Mouse (Mus musculus): Measurements from ENCODE around the gene Sfxn3.

The Sfxn3 gene

DNA sequence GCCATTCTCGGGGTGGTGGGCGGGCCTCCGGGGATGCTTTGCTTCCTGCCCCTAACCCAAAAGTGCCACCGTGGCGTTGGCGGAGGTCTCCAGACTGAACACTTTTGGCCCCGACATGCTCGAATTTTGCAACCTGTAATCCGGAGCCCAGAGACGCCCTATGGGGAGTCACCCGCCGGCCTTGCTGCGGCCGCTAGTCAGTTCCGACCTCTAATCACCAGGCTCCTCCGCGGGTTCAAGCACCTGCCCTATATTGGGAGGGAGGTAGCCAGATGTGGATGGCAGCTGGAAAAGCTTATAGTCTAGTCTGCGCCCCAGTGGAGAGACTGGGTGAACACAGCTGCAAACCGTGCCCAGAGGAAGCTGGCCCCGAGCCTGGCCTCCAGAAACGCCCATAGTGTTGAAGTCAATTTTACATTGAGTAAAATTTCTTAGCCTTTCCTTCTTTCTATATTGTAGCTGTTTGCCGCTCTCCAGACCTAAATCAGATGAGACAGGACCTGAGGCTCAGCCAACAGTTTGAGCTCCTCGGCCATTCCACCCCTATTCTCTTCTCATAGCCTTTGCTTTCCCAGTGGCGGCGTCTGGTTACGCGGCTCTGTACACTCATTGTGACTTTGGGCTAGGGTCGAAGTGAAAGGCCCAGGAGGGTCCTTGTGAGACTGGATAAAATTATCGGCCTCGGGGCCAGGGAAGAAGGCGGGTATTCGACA is 28.2 kb downstream of the Sfxn3 start:
- DNase-seq (ENCODE audit: low spot score in 2 of 2) = peak in 1 of 2 experiments; percentile 67

DNA sequence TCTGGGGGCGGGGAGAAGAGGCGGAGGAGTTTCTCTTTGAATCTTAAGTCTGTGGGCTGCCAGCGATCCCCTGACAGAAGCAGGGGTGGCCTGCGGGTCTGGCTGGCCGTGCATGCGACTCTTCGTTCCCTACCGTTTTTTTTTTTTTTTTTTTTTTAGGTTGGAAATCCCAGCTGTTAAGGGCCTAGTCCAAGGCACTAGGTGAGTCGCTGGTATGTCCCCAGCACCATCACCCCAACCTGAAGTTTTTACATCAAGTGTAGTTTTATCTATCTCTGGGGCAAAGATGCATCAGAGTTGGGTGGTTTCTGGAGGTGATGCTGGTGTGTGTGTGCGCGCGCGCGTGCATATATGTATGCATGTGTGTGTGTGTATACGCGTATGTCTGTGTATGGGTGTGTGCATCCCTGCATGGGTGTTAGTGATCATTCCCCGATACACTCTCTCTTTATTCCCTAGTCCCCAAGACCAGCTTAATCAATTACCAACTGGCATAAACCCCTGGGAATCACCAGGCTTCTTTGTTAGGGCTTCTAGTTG is 28.8 kb downstream of the Sfxn3 start:
- no peak for DNase-seq (ENCODE audit: low spot score in 2 of 2)

DNA sequence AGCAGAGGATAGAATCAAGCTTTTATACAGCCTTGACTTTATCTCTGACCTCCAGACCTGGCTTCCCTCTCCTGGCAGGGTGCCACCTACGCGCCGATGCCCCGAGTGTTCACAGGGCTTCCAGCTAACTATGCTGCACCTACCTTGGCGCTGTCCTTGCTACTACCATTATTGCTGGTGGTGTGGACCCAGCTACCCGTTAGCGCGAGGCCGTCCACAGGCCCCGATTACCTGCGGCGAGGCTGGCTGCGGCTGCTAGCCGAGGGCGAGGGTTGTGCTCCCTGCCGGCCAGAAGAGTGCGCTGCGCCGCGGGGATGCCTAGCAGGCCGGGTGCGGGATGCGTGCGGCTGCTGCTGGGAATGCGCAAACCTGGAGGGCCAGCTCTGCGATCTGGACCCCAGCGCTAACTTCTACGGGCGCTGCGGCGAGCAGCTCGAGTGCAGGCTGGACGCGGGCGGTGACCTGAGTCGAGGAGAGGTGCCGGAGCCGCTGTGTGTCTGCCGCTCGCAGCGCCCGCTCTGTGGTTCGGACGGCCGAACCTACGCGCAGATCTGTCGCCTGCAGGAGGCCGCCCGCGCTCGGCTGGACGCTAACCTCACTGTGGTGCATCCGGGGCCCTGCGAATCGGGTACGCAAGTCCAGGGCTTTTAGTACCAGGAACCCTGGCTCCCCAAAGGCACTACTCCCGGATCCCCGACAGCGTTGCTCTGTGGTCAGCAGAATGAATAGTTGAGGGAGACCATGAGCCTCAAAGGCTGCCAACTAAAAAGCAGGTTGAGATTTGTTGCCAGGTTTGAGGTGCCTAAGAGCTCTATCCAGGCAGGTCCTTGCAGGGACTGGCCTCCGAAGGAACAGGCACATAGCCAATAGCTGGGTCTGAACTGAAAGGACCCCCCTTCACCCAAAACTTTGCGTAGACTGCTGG is 29.5 kb downstream of the Sfxn3 start:
- DNase-seq (ENCODE audit: low spot score in 2 of 2) = peak; percentile 70 to 84

DNA sequence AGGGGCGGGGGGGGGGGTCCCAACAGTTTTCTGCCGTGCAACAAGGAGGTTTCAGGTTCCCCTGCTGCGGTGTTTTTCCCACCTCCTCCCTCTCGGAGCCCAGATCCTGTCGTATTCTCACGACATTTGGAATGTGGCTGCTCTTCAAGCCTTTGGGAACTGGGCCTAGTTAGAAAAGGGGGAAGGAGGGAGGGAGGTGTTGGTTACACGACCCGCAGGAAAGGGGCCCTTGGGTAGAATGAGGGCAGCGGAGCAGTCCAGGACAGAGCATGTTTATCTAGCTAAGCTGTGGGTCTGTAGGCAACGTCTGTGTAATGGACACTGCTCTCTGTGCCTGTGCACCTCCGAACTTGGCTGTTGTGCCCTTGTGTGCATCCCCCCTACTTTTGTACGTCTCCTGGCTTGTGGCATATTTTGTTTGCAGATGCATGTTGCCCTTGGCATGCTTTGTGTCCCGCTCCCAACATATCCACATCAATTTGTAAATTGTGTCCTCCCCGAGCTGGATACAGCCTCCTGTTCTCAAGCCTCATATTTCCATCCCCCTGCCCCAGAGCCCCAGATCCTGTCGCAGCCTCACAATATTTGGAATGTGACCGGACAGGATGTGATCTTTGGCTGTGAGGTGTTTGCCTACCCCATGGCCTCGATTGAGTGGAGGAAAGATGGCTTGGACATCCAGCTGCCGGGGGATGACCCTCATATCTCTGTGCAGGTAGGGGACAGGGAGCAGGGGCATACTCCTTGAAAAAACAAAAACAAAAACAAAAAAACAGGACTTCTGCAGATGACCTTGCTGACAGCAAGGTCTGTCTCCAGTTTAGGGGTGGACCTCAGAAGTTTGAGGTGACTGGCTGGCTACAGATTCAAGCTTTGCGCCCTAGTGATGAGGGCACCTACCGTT is 30.7 kb downstream of the Sfxn3 start:
- no peak for DNase-seq (ENCODE audit: low spot score in 2 of 2)

DNA sequence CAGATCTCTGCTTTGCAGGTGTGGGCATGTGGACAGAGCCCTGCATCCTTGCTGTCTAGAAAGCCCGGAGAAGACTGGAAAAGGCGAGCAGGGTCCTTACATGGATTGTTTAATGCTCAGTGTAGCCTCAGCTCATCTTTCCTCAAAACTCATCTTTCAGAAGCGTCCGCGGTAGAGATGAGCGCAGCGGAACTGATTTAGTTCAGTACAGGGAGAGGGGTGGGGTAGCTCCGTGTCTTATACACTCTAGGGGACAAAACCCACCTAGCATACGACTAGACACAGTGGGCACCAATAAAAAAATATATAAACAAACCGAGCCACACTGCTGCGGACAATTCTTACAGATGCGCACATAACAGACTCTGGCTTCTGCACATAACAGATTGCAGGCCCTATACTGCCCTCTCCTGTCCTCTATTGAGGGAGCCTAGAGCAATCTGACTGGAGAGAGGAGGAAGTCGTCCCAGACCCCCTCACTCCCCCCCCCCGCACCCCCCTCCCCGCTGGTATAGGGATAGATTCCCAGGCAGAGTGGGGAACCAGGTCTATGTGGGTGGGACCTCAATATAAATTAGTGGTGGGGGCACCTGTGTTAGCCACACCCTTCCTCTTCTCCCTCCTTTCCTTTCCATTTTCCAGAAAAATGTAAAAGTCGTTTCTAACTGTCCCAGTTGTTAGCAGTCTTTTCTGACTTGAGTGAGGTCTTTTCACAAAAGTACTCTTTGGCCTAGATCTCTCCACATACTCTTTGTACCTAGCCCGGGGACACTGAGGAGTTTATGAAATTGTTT is 31.9 kb downstream of the Sfxn3 start:
- no peak for DNase-seq (ENCODE audit: low spot score in 2 of 2)

DNA sequence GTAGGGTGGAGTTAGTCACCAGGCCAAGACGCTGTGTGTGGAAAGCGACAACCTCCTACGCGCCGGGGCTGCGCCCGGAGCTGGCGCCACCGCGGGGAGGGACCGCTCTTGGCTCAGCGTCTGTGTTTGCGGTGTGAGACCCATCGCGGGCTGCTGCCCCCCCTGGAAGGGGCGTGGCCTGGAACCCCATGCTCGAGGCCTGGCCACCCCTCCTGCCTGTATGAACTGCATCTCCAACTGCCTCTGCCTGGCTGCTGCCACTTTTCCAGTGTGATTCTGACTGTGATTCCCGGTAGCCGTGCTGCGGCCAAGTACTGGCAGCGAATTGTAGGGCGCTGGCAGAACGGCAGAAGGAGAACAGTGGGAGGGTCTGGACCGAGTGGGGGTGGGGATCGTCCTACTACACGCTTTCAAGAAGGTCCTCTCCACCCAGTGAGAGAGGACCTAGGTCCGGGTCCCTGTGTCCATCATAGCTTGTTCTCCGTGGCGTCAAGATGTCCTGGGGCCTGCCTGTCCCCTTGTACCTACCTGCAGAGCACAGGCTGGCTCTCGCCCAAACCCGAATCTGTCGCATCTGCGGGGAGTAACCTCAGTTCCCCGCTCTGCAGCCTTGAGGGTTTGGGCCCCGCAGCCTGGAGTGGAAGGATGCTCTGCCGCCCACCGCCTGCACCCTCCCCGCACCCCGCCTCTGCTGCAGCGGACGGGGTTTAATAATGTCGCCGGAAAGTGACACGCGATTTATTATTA is 32.6 kb downstream of the Sfxn3 start:
- DNase-seq (ENCODE audit: low spot score in 2 of 2) = peak; percentile 44 to 75

DNA sequence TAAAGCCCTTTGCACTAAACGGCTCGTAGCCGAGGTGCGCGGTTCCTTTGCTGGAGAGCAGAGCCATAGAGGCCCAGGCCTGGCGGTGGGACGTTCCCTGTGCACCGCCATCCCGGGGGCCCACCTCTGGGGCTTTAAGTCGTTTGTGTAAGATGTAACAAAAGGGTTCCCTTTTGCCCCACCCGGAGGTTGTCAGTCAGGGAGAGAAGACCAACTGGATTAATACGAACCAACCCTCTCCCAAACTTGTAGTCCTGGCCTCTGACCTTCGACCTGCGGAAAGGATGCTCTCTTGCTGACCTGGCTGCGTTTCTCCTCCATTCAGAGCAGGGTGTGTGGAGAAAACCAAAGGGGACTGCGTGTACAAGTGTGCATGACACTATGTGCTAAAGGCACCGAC is 33.4 kb downstream of the Sfxn3 start:
- DNase-seq (ENCODE audit: low spot score in 2 of 2) = no peak

DNA sequence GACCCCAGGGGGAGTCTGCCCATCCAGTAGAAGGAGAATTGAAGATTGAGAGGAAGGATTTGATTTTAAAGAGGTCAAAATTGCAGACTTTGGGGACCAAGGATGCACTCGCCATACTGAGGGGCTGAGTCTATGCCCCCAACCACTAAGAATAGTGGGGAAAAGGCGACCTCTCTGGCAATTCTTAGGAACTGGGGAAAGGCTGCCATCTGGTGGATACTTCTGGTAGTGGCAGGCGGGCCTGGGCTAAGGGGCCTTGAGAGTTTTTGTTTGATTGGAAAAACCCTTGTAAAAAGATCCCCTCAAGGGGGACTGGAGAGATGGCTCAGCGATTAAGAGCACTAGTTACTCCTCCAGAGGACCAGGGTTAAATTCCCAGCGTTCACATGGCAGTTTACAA is 34.0 kb downstream of the Sfxn3 start:
- DNase-seq (ENCODE audit: low spot score in 2 of 2) = peak; percentile 67 to 90

DNA sequence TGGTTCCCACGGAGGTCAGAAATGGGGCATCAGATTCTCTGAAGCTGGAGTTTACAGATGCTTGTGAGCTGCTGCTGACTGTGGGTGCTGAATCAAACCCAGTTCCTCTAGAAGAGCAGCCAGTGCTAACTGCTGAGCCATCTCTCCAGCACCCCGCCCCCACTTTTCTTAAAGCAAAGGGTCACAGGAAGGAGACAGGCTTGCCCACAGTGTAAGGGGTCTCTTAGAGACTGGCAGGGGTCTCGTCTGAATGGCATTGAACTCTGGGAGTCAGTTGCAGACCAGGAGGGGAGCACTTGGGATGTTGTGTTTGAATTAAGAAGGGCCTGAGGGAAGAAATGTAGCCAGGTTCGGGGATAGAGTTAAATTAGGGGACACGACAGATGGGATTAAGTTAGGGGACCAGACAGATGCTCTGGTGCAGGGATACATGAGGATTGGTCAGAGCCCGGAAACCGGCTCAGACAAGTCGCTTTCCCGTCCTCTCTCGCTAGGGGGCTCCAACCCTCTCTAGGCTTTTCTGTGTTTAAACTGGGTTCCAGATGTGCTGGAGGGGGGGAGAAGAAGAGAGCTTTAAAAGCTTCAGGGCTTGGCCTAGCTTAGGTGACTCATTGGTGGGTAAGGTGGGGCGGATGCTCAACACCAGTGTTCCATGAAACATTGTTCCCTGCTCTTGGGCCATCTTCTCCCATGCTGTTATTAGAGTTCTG is 34.7 kb downstream of the Sfxn3 start:
- peak; percentile 55 to 80 for DNase-seq (ENCODE audit: low spot score in 2 of 2)

DNA sequence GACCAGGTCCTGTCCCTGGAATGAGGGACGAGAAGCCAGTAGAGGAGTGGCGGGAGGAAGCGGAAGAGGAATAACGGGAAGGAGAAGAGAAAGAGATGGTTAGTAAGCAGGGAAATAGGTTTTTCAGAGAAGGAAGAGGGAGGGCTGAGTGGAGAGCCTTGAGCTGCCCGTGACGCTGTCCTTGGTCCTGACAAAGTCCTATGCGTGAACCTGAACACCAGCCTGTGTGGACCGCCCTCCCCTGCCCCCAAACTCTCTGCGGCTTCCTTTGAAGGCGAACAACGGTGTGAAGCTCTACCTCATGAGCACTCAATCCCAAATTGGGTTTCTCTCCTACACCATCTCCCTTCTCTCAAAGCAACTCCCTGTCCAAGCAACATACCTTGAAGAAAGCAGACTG is 50.6 kb downstream of the Sfxn3 start:
- peak in 1 of 2 experiments; percentile 78 for DNase-seq (ENCODE audit: low spot score in 2 of 2)

DNA sequence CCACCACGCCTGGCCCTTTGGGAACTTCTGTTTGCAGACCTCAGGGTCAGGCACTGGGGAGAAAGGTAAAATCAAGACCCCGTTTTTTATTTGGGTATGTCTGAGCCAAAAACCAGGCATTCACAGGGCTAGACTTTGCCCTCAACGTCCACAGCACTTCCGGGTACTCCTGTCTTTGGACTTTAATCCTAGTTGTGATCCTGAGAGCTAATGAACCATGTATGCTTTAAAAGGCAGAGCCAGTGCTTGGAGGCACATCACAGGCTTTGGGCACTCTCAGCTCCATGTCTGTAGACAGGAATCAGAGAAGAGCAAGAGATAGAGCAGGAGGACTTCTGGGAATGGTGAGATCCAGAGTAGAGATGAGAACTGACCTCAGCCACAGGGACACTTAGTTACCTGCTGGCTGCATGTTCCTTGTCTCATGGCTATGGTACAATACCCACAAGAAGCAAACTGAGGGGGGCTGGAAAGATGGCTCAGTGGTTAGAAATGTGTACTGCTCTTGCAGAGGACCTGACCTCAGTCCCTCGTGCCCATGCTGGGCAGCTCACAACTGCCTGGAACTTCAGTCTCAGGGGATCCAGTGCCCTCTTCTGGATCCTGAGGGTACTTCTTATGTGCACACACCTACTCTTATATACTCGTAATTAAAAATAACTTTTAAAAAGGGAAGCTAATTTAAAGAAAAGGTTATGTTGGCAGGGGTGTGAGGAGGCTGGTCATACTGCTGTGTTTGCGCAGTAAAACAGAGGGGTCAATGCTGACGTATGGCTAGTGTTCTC is 53.4 kb downstream of the Sfxn3 start:
- DNase-seq (ENCODE audit: low spot score in 2 of 2) = no peak

DNA sequence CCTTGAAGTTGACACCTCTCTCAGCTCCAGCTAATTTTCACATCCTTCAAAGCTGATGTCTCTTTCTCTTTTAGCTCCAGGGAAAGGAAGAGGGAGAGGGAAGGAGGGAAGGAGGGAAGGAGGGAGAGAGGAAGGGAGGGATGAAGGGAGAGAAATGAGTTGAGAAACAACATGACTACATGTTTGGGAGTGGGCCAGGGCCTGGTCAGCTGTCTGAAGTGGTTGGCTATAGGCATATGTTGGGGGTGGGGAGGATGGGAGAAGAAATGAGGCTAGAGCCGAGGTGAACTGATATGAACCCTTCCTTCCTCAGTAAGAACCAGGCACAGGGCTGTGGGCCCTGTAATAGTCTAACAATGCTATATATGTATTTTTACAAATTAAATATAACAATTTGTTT is 58.3 kb downstream of the Sfxn3 start:
- DNase-seq (ENCODE audit: low spot score in 2 of 2) = no peak

Data from spleen, postnatal 4 days (tissue).